Mouse (Mus musculus): Measurements from ENCODE around the gene Zfp143. TPM values are rescaled to one million over a fixed set of nuclear protein-coding genes. Genes with fewer than 3 reads are reported as not detected.
"Not testable (repeated sequence)": the region's sequence is repeated elsewhere in the genome, so short reads cannot be mapped to it uniquely, and the experiment has no call there.

Zfp143 gene
- total RNA-seq (2021), result 1 to 10 TPM; 8.9 to 10.0 TPM

GRCm38 (mm10) chr7:110061199-110061751 lies at the start of gene Zfp143:
Gene Zfp143 (plus strand): TSS chr7:110061217.
- intact Hi-C loops (cut with DNase I), result loop anchor here (2.0 to 5.0 kb wide), 3 partner anchors 42 to 68 kb away; partner anchors contain the start of genes Ipo7 and Wee1
- peak; percentile 100 for DNase-seq (ENCODE audit: low spot score)

GRCm38 (mm10) chr7:110011417-110011816 lies 49.6 kb upstream of the Zfp143 start:
- no peak for DNase-seq (ENCODE audit: low spot score)
- intact Hi-C loops (cut with DNase I), result no loop called here

- intact Hi-C loops (cut with DNase I), result no loop called here
- no peak for DNase-seq (ENCODE audit: low spot score)
Measured at GRCm38 (mm10) chr7:110014272-110014671, 46.7 kb upstream of the Zfp143 start.

- intact Hi-C loops (cut with DNase I), result loop anchor here (2.0 kb wide), 3 partner anchors 21 to 43 kb away; partner anchors contain the start of gene Zfp143
- peak; percentile 87 for DNase-seq (ENCODE audit: low spot score)
Measured at GRCm38 (mm10) chr7:110018117-110018630, 42.8 kb upstream of the Zfp143 start, which contains the start of gene Ipo7. Gene Ipo7 (plus strand): TSS chr7:110018274.

DNA sequence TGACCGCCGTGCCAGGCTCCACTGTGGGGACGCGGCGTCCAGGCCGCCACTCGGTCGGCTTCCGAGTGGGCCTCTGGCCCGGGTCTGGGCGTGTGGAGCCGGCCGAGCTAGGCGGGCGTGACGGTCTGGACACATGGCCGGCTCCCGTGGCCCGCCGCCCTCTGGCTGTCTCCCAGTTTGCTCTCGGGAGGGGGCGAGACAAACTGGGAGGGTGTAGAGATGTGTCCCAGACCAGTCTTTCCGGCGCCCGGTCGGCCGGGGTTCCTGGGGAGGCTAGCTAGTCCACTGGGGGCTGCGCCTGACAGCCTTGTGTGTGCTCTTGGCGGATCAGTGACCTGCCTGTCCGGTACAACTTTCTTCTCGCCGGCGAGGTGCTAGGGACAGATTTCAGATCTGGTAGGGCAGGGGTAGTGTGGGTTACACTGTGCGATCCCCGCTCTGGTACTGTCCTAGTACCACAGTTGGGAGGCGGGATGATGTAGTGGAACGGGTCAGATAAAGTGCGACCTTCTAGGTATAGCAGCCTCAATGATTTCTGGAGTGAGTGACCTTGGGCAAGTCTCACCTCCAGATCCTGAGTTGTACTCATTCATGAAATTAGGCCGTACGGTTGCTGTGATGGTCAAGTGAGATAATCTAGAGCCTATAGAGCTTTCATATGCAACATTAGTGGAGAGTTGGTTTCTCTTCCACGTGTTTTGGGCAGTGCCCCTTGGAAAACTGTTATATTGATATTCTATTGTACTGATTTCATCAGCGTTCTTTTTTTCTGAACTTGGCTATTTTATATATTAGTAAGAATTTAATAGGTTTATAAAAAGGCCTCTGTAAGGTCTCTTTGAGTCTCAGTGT lies 42.2 kb upstream of the Zfp143 start:
- intact Hi-C loops (cut with DNase I), result loop anchor here (2.0 kb wide), 3 partner anchors 22 to 42 kb away; partner anchors contain the start of gene Zfp143

GRCm38 (mm10) chr7:110023553-110023952 lies 37.5 kb upstream of the Zfp143 start:
- no peak for DNase-seq (ENCODE audit: low spot score)
- intact Hi-C loops (cut with DNase I), result no loop called here

More for the DNA sequence above, 42.2 kb upstream of the Zfp143 start:
- DNase-seq (ENCODE audit: low spot score), result peak; percentile 62

- DNase-seq (ENCODE audit: low spot score), result no peak
- intact Hi-C loops (cut with DNase I), result no loop called here
Measured at GRCm38 (mm10) chr7:110026594-110026993, 34.4 kb upstream of the Zfp143 start.

DNA sequence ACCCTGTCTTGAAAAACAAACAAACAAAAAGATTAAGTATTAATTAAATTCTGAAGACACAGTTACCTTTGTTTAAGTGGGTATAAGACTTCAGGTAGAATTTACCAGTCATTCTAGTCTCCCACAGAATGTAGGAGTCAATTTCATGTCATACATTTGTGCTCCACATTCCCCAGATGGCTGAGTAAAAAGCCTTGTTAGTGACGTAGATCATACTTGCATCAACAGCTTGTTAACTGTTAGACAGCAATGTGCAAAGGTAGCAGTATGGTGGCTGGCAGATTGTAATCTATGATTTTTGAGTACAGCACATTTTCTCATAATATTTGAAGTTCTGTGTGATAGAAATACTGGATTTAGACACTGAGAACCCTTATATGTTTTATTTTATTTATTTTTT lies 32.2 kb upstream of the Zfp143 start:
- DNase-seq (ENCODE audit: low spot score), result no peak
- intact Hi-C loops (cut with DNase I), result no loop called here

DNA sequence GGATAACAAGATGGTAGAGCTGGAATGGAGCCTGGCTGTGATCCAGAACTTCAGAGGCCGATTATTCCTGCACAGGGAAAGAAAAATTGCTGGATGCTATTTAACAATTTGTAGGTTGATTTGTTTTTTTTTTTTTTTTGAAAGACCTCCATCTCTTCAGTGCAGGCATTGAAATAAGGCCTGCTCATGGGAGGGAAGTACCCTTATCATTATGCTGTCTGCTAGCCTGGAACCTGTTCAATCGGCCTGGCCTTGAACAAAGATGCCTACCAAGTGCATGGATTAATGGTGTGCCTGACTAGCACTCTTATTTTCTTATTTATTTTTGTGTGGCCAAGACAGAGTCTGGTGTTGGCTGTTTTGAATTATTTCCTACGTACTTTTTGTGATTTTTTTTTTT lies 30.7 kb upstream of the Zfp143 start:
- intact Hi-C loops (cut with DNase I), result no loop called here
- DNase-seq (ENCODE audit: low spot score), result no peak

GRCm38 (mm10) chr7:110057723-110058122 lies 3.3 kb upstream of the Zfp143 start:
- intact Hi-C loops (cut with DNase I); DNase-seq (ENCODE audit: low spot score): not testable (repeated sequence)

- intact Hi-C loops (cut with DNase I), result no loop called here
- DNase-seq (ENCODE audit: low spot score), result no peak
Measured at GRCm38 (mm10) chr7:110059092-110059785, 1.8 kb upstream of the Zfp143 start.

- intact Hi-C loops (cut with DNase I), result loop anchor here (2.0 to 5.0 kb wide), 3 partner anchors 41 to 67 kb away; partner anchors contain the start of genes Ipo7 and Wee1
- no peak for DNase-seq (ENCODE audit: low spot score)
Measured at GRCm38 (mm10) chr7:110060106-110060668, 830 bp upstream of the Zfp143 start.

- DNase-seq (ENCODE audit: low spot score), result no peak
- intact Hi-C loops (cut with DNase I), result loop anchor here (2.0 to 5.0 kb wide), 3 partner anchors 42 to 68 kb away; partner anchors contain the start of genes Ipo7 and Wee1
Measured at GRCm38 (mm10) chr7:110060669-110061198, 283 bp upstream of the Zfp143 start.

- DNase-seq (ENCODE audit: low spot score), result peak; percentile 87
- intact Hi-C loops (cut with DNase I), result loop anchor here (2.0 to 5.0 kb wide), 3 partner anchors 43 to 69 kb away; partner anchors contain the start of genes Ipo7 and Wee1
Measured at GRCm38 (mm10) chr7:110061752-110062273, 796 bp downstream of the Zfp143 start.

GRCm38 (mm10) chr7:110063731-110064130 lies 2.7 kb downstream of the Zfp143 start:
- intact Hi-C loops (cut with DNase I), result loop anchor here (5.0 kb wide), 1 partner anchor 59 kb away; the partner anchor contains the start of gene Wee1
- DNase-seq (ENCODE audit: low spot score), result no peak

DNA sequence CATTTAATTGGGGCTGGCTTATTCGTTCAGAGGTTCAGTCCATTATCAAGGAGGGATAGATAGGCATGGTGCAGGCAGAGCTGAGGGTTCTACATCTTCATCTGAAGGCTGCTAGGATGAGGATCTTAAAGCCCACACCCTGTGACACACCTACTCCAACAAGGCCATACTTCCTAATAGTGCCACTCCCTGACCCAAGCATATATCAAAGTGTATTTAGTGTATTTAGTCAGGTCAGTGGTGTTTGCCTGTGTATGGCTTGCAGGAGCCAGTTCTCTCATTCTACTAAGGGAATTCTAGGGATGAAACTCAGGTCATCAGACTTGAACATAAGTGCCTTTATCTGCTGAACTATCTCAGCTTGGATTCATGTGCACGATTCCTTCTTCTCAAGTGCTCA lies 8.1 kb downstream of the Zfp143 start:
- intact Hi-C loops (cut with DNase I), result no loop called here
- no peak for DNase-seq (ENCODE audit: low spot score)

GRCm38 (mm10) chr7:110078168-110078567 lies 17.2 kb downstream of the Zfp143 start:
- no peak for DNase-seq (ENCODE audit: low spot score)
- intact Hi-C loops (cut with DNase I), result loop anchor here (10.0 kb wide), 1 partner anchor 163 kb away; no protein-coding TSS in a partner anchor

- DNase-seq (ENCODE audit: low spot score), result no peak
- intact Hi-C loops (cut with DNase I), result loop anchor here (5.0 kb wide), 1 partner anchor 376 kb away; no protein-coding TSS in a partner anchor
Measured at GRCm38 (mm10) chr7:110083386-110084165, 22.6 kb downstream of the Zfp143 start.
